Mouse (Mus musculus): ENCODE data around the gene Robo1. TPM values are rescaled to one million over a fixed set of nuclear protein-coding genes. Genes with fewer than 3 reads are reported as not detected.

Robo1 gene
- polyA plus RNA-seq, 1 experiment from 2014 or later, result 91.8 TPM

DNA sequence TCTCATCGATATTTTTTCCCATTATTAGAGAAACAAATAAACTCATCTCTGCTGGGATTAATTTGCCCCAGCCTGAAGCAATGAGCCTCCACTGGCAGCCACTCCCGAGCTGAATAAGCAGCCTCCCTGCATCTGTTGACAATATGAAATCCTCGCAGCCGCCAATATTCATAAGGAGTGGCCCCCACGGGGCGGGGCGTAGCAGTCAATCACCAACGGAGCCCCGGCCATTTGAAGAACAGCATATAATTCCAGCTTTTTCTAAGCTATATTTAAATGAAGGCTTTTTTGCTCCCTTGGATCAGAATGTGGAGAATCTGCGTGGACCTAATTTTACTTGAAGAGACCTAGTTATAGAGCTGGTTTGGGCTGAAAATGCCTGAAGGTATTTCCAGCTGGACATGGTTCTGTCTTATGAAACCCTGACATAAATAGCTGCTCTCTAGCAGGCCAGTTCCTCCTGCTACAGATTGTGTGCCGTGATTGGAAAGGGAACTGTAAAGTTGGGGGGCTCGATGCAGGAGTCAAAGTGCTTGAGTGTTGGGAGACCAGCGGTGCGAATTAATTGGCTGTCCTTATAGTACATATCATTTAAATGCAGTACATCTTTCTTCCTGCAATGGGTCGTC, 492.1 kb downstream of the Robo1 start:
- Histone ChIP-seq H3K4me1 (ENCODE audit: control insufficient read depth, insufficient read depth, low read length) (peaks cover 24% of the 10 kb centered on the region), H3K4me3 (replicated peaks; ENCODE audit: low read depth, low read length) (no peak overlapping the region), H3K9ac (replicated peaks; ENCODE audit: low read length) (0 out of 2 replicates have a peak overlapping the region, but pooled peaks have one; percentile 12), H3K27me3 (ENCODE audit: control insufficient read depth, insufficient read depth, low read length) (no peaks in the 10 kb centered on the region), H3K4me2 (ENCODE audit: low read length) (peak overlapping the region; percentile 35), H3K27ac (replicated peaks; ENCODE audit: low read depth, low read length) (peak overlapping the region; percentile 56), H3K36me3 (ENCODE audit: control insufficient read depth, insufficient read depth, low read length) (0 out of 2 replicates have a peak, but pooled peaks cover 3% of the 10 kb centered on the region), H3K9me3 (ENCODE audit: control insufficient read depth, low read length) (no peaks in the 10 kb centered on the region)
- ATAC-seq (ENCODE audit: low FRiP score, low TSS enrichment) (peak; percentile 70), DNase-seq (peak; percentile 71)
- 45% methylated on average over 15 of the region's 15 CpGs for WGBS

DNA sequence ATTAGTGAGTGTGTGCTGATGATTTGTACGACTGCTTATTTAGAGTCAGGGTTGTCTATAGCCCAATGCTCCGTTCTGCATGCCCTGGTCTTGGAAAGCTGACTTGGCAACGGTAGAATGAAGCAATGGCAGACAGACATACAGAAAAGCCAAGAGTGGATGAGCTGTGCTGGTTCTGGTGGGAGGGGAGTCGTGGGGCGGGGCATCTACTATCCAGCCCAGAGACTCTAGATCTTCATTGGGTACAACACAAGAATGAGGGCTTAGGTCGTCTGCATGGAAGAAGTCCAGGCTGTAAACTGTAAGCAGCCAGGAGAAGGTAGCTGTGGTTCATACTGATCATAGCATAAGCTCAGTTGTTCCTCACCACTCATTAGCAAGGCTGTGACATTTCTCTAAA, 492.7 kb downstream of the Robo1 start:
- Histone ChIP-seq H3K4me1 (ENCODE audit: control insufficient read depth, insufficient read depth, low read length) (peaks cover 18% of the 10 kb centered on the region), H3K27me3 (ENCODE audit: control insufficient read depth, insufficient read depth, low read length) (no peaks in the 10 kb centered on the region), H3K27ac (replicated peaks; ENCODE audit: low read depth, low read length) (peak overlapping the region; percentile 56; the same call in 1 of the 2 replicates), H3K4me3 (replicated peaks; ENCODE audit: low read depth, low read length) (no peak overlapping the region), H3K9ac (replicated peaks; ENCODE audit: low read length) (0 out of 2 replicates have a peak overlapping the region, but pooled peaks have one; percentile 12), H3K9me3 (ENCODE audit: control insufficient read depth, low read length) (no peaks in the 10 kb centered on the region), H3K4me2 (ENCODE audit: low read length) (peak overlapping the region; percentile 35), H3K36me3 (ENCODE audit: control insufficient read depth, insufficient read depth, low read length) (0 out of 2 replicates have a peak, but pooled peaks cover 3% of the 10 kb centered on the region)
- WGBS, result 77% methylated on average over 6 of the region's 6 CpGs
- no peak for DNase-seq
- ATAC-seq (ENCODE audit: low FRiP score, low TSS enrichment), result no peak

DNA sequence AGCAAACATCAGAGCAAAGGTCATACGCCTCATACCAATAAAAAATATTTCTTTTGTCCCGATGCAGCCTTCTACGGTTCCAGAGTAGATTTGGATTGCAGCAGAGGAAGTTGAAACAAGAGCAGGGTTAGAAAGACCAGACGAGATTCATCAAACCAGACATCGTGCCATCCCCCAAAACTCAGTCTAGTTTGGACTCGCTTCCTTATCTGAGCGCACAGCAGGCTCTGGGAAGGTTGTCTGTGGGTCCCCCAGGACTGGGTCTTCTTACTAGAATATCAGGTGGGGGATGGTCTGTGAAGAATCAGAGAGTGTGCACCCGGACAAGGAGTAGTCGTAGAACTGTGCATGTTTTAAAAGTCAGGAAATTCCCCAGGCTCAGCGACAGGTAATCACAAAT, 500.2 kb downstream of the Robo1 start:
- Histone ChIP-seq H3K4me3 (replicated peaks; ENCODE audit: low read depth, low read length) (no peak overlapping the region), H3K4me2 (ENCODE audit: low read length) (no peak overlapping the region)
- 67% methylated on average over 10 of the region's 10 CpGs for WGBS

DNA sequence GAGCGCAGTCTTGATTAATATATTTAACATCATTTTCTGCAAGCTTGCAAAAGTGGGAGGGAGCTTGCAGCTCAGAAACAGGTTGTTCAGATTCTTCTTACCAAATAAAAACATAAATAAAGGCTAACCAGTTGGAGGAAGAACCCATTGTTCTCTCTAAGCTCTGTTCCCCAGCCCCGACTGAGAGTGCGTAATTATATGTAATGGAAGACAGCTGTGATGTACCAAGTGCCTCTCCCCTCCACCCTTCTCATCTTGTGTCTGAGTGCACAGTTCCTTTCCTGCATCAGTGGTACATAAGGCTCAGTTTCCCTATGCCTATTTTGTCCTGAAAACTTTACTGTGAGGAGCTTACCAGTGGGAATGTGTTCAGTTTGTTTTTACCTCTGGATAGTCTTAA, 502.8 kb downstream of the Robo1 start:
- peaks cover 12% of the 10 kb centered on the region for H3K4me1 ChIP-seq (ENCODE audit: control insufficient read depth, insufficient read depth, low read length)
- no peaks in the 10 kb centered on the region for H3K36me3 ChIP-seq (ENCODE audit: control insufficient read depth, insufficient read depth, low read length)
- no peak for DNase-seq
- no peak overlapping the region for H3K4me2 ChIP-seq (ENCODE audit: low read length)
- 41% methylated on average over 3 of the region's 3 CpGs for WGBS
- no peak overlapping the region for H3K9ac ChIP-seq (replicated peaks; ENCODE audit: low read length)
- H3K27me3 ChIP-seq (ENCODE audit: control insufficient read depth, insufficient read depth, low read length), result no peaks in the 10 kb centered on the region
- no peaks in the 10 kb centered on the region for H3K9me3 ChIP-seq (ENCODE audit: control insufficient read depth, low read length)
- no peak overlapping the region for H3K27ac ChIP-seq (replicated peaks; ENCODE audit: low read depth, low read length)
- no peak overlapping the region for H3K4me3 ChIP-seq (replicated peaks; ENCODE audit: low read depth, low read length)
- no peak for ATAC-seq (ENCODE audit: low FRiP score, low TSS enrichment)

More for the DNA sequence above, 500.2 kb downstream of the Robo1 start:
- DNase-seq (no peak), ATAC-seq (ENCODE audit: low FRiP score, low TSS enrichment) (no peak)
- H3K27me3 ChIP-seq (ENCODE audit: control insufficient read depth, insufficient read depth, low read length), result no peaks in the 10 kb centered on the region
- no peaks in the 10 kb centered on the region for H3K9me3 ChIP-seq (ENCODE audit: control insufficient read depth, low read length)
- H3K9ac ChIP-seq (replicated peaks; ENCODE audit: low read length), result no peak overlapping the region
- 0 out of 2 replicates have a peak, but pooled peaks cover 3% of the 10 kb centered on the region for H3K36me3 ChIP-seq (ENCODE audit: control insufficient read depth, insufficient read depth, low read length)
- H3K27ac ChIP-seq (replicated peaks; ENCODE audit: low read depth, low read length), result no peak overlapping the region
- peaks cover 12% of the 10 kb centered on the region for H3K4me1 ChIP-seq (ENCODE audit: control insufficient read depth, insufficient read depth, low read length)

DNA sequence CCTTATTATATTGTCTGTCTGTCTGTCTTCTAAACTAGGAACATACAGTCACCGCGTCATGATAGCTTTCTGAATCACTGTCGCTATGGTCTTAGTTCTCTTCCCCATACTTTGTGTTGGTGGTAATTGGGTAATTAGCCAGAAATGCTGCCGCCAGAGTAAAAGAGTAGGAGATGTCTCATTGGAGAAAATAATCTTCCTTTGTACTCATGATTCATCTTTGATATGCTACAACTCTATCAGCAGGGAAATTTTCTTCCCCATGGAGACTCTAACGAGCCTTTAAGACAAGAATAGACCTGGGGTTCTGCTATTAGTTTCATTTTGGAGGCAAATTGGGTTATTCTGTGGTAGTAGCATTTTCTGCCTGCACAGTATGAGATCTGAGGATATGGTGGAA, 503.4 kb downstream of the Robo1 start:
- peak overlapping the region; percentile 1; the same call in 1 of the 2 replicates for H3K27ac ChIP-seq (replicated peaks; ENCODE audit: low read depth, low read length)

DNA sequence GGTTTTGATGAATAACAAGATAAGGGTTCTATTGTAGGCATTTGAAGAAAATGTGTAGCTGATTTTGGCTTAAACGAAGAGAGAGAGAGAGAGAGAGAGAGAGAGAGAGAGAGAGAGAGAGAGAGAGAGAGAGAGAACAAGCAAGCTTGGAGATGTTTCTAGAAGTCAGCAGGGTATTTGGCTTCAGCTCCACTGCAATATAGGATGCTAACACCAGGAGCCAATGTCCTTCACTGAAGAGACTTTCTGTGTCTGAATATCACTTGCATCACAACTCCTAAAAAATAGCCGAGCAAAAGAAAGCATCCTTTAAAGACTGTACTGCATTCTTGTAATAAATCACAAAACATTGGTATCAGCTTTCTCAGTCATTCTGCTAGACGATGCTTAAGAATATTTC, 503.8 kb downstream of the Robo1 start:
- Histone ChIP-seq H3K9me3 (ENCODE audit: control insufficient read depth, low read length) (no peaks in the 10 kb centered on the region), H3K9ac (replicated peaks; ENCODE audit: low read length) (no peak overlapping the region), H3K36me3 (ENCODE audit: control insufficient read depth, insufficient read depth, low read length) (no peaks in the 10 kb centered on the region), H3K27ac (replicated peaks; ENCODE audit: low read depth, low read length) (peak overlapping the region; percentile 1; the same call in 1 of the 2 replicates), H3K4me3 (replicated peaks; ENCODE audit: low read depth, low read length) (no peak overlapping the region), H3K27me3 (ENCODE audit: control insufficient read depth, insufficient read depth, low read length) (no peaks in the 10 kb centered on the region), H3K4me2 (ENCODE audit: low read length) (no peak overlapping the region), H3K4me1 (ENCODE audit: control insufficient read depth, insufficient read depth, low read length) (peaks cover 12% of the 10 kb centered on the region)
- DNase-seq (no peak), ATAC-seq (ENCODE audit: low FRiP score, low TSS enrichment) (no peak)
- 78% methylated on average over 3 of the region's 3 CpGs for WGBS

More for the DNA sequence above, 503.4 kb downstream of the Robo1 start:
- H3K4me3 ChIP-seq (replicated peaks; ENCODE audit: low read depth, low read length), result no peak overlapping the region
- WGBS, result 70% methylated on average over 5 of the region's 5 CpGs
- no peak for ATAC-seq (ENCODE audit: low FRiP score, low TSS enrichment)
- peaks cover 12% of the 10 kb centered on the region for H3K4me1 ChIP-seq (ENCODE audit: control insufficient read depth, insufficient read depth, low read length)
- H3K9ac ChIP-seq (replicated peaks; ENCODE audit: low read length), result no peak overlapping the region
- H3K27me3 ChIP-seq (ENCODE audit: control insufficient read depth, insufficient read depth, low read length), result no peaks in the 10 kb centered on the region
- no peak overlapping the region for H3K4me2 ChIP-seq (ENCODE audit: low read length)
- H3K9me3 ChIP-seq (ENCODE audit: control insufficient read depth, low read length), result no peaks in the 10 kb centered on the region
- no peak for DNase-seq
- no peaks in the 10 kb centered on the region for H3K36me3 ChIP-seq (ENCODE audit: control insufficient read depth, insufficient read depth, low read length)

DNA sequence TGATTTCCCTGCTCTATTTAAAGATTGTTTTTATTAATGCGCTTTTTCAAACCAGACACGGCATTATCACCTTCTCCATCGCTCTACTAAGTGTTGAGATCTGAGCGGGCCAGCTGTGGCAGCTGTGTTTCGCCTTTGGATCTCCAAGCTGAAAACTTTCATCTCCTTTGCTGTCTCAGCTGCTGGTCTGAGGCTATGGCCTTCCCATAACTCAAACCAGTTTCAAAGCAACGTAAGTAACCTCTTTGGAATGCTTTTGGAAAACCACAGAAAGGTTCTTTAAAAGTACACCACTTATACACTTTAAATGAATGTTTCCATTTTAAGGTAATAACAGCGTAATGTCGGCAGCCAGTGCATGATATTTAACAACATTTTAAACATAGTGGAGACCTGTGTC, 520.3 kb downstream of the Robo1 start:
- DNase-seq (no peak), ATAC-seq (ENCODE audit: low FRiP score, low TSS enrichment) (no peak)
- Histone ChIP-seq H3K27me3 (ENCODE audit: control insufficient read depth, insufficient read depth, low read length) (no peaks in the 10 kb centered on the region), H3K4me3 (replicated peaks; ENCODE audit: low read depth, low read length) (no peak overlapping the region), H3K4me1 (ENCODE audit: control insufficient read depth, insufficient read depth, low read length) (0 out of 2 replicates have a peak, but pooled peaks cover 3% of the 10 kb centered on the region), H3K9me3 (ENCODE audit: control insufficient read depth, low read length) (no peaks in the 10 kb centered on the region), H3K36me3 (ENCODE audit: control insufficient read depth, insufficient read depth, low read length) (no peaks in the 10 kb centered on the region), H3K27ac (replicated peaks; ENCODE audit: low read depth, low read length) (no peak overlapping the region), H3K9ac (replicated peaks; ENCODE audit: low read length) (no peak overlapping the region), H3K4me2 (ENCODE audit: low read length) (no peak overlapping the region)
- WGBS, result 83% methylated on average over 8 of the region's 8 CpGs

DNA sequence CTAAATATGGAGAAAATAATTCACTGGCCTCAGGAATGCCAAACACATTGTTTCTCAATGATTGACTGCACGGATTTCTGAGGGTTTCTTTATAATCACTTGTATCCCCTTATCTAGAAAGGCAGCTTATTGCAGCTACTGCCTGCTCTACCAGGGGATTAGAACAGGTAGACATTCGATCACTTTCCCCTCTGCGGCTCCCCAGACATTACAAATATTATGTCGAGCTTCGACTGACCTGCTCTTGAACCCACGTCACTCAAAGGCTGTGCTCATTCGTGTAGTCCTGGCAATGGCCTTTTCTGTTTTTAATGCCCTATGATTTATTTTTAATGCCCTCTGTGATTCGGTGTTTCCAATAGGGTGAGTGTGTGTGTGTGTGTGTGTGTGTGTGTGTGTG, 521.4 kb downstream of the Robo1 start:
- H3K27ac ChIP-seq (replicated peaks; ENCODE audit: low read depth, low read length), result no peak overlapping the region; the same call in 1 of the 2 replicates
- H3K9me3 ChIP-seq (ENCODE audit: control insufficient read depth, low read length), result no peaks in the 10 kb centered on the region
- no peak for ATAC-seq (ENCODE audit: low FRiP score, low TSS enrichment)
- no peaks in the 10 kb centered on the region for H3K27me3 ChIP-seq (ENCODE audit: control insufficient read depth, insufficient read depth, low read length)
- H3K4me1 ChIP-seq (ENCODE audit: control insufficient read depth, insufficient read depth, low read length), result 0 out of 2 replicates have a peak, but pooled peaks cover 3% of the 10 kb centered on the region
- no peak for DNase-seq
- no peak overlapping the region for H3K4me2 ChIP-seq (ENCODE audit: low read length)
- H3K9ac ChIP-seq (replicated peaks; ENCODE audit: low read length), result no peak overlapping the region
- no peak overlapping the region for H3K4me3 ChIP-seq (replicated peaks; ENCODE audit: low read depth, low read length)
- 57% methylated on average over 8 of the region's 8 CpGs for WGBS
- no peaks in the 10 kb centered on the region for H3K36me3 ChIP-seq (ENCODE audit: control insufficient read depth, insufficient read depth, low read length)

Measured in midbrain, embryonic 14.5 days (tissue).